Comparison of ENCODE assay signal across 9 mouse cellular contexts in the genomic region with DNA sequence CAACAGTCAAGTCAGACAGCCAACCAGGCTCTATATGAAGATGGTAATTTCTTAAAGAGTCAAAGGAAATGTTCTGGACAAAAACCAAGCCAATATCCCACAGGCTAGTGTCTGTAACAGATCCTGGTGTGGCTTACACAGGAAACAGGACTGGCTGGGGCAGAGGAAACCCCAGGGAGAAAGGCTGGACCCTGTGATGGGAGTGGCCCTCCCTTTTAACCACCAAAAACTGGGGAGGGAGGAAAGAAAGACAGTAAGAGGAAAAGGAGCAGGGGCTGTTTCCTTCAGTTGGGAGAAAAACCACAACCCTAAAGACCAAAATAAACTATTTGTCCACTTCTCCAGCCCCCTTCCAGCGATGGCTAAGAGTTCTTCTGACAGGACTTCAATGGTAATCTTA. TPM values are rescaled to one million over a fixed set of nuclear protein-coding genes. Genes with fewer than 3 reads are reported as not detected.
A peak's percentile ranks its signal among the peaks of the same experiment; 100 is the strongest.
DNase-seq lines count a peak whose midpoint lies in the region; ATAC-seq and TF ChIP-seq lines count a peak whose summit lies in the region.
"Had no signal": no experiment of that assay in that cellular context is flagged by ENCODE, and none has a peak within 500 bp of the region (broad histone marks: within the 10 kb centered on the region; RNA-seq: fewer than 3 reads in every experiment).

No protein-coding gene starts in this region.

- peak overlapping the region; percentile 63 for H3K27ac ChIP-seq in heart, adult 2 months
- H3K27ac ChIP-seq in macrophage, result peak overlapping the region; percentile 91

- H3K9me3 ChIP-seq in E14TG2a.4 (ENCODE audit: low read length), result no peaks in the 10 kb centered on the region

- no peak overlapping the region for H3K4me3 ChIP-seq in heart, adult 2 months
- H3K4me3 ChIP-seq in E14TG2a.4 (replicated peaks; ENCODE audit: low read length) (peak overlapping the region; percentile 73), macrophage (ENCODE audit: inconsistent target) (no peak overlapping the region)

- no peak overlapping the region for H3K9ac ChIP-seq in heart, adult 2 months (ENCODE audit: low read depth, low read length)

- peak; percentile 6 for ATAC-seq in granulocyte monocyte progenitor cell, adult 5-6 weeks (replicated peaks; ENCODE audit: poor library complexity, severe bottlenecking)

- TF ChIP-seq CTCF in heart, adult 2 months (IDR thresholded peaks at IDR 0.05), result no peak
- TF ChIP-seq CTCF in E14TG2a.4 (conservative IDR thresholded peaks at IDR 0.05; ENCODE audit: low read length), result no peak

- no peaks in the 10 kb centered on the region for H3K27me3 ChIP-seq in heart, adult 2 months (ENCODE audit: control insufficient read depth, insufficient read depth, low read length)
- no peaks in the 10 kb centered on the region for H3K27me3 ChIP-seq in E14TG2a.4 (ENCODE audit: insufficient read depth, low read length)

- DNase-seq in heart, adult 2 months, result no peak
- no peak for DNase-seq in heart, postnatal 4 days
- DNase-seq in ovary, postnatal 14 days (ENCODE audit: low spot score), result no peak
- no peak for DNase-seq in retina, embryonic 14.5 days (ENCODE audit: low spot score)
- no peak for DNase-seq in right cerebral cortex, postnatal 25 days
- DNase-seq: B cell, adult 2 months had no signal

- H3K4me1 ChIP-seq in heart, adult 2 months (ENCODE audit: control insufficient read depth, insufficient read depth, low read length), result peaks cover 38% of the 10 kb centered on the region
- H3K4me1 ChIP-seq in E14TG2a.4 (replicated peaks; ENCODE audit: low read depth, low read length), result peaks cover 98% of the 10 kb centered on the region

- 54% methylated on average over 1 of the region's 1 CpGs for WGBS in heart, adult 2 months
- WGBS in macrophage (ENCODE audit: missing documents), result 13% methylated on average over 1 of the region's 1 CpGs

- intact Hi-C loops in heart, adult 2 months (cut with DNase I), result no loop called here

- TF ChIP-seq EP300 in heart, adult 2 months (IDR thresholded peaks at IDR 0.05; ENCODE audit: insufficient read depth, low read depth, low read length), result 0 out of 2 replicates have a peak, but pooled peaks have one; percentile 19

- peaks cover 10% of the 10 kb centered on the region for H3K36me3 ChIP-seq in heart, adult 2 months (ENCODE audit: control insufficient read depth, insufficient read depth, low read length)
- H3K36me3 ChIP-seq in E14TG2a.4 (ENCODE audit: insufficient read depth, low read length) (no peaks in the 10 kb centered on the region), macrophage (ENCODE audit: inconsistent target) (no peaks in the 10 kb centered on the region)

- 0 out of 2 replicates have a peak, but pooled peaks cover 3% of the 10 kb centered on the region for H3K79me2 ChIP-seq in heart, adult 2 months (replicated peaks; ENCODE audit: control insufficient read depth, insufficient read depth, low read length)
- H3K79me2 ChIP-seq in macrophage (ENCODE audit: inconsistent target), result peaks cover 98% of the 10 kb centered on the region

- TF ChIP-seq POLR2A in heart, adult 2 months (IDR thresholded peaks at IDR 0.05; ENCODE audit: insufficient read depth, low read depth, low read length), result no peak

RNA-seq across cellular contexts. Expression of a gene that starts 11.5 kb away (rescaled TPM):
- total RNA-seq in heart, adult 2 months (2021), result 10 to 100 TPM; 11.8 to 18.6 TPM
- polyA plus RNA-seq in heart, adult 2 months (2012; rRNA removed), result 25.7 and 26.4 TPM in 2 replicates
- 10 to 100 TPM; 25.9 to 28.6 TPM for total RNA-seq in heart, postnatal 4 days (2021)
- 44.0 and 48.2 TPM in 2 replicates for total RNA-seq in granulocyte monocyte progenitor cell, adult 5-6 weeks (2014; fragmentation: Nextera tagmentation)
- total RNA-seq in granulocyte monocyte progenitor cell, adult 5-6 weeks (2017), result 37.8 and 40.1 TPM in 2 replicates
- total RNA-seq in macrophage (2018; cell fraction: chromatin; rRNA removed), result 10 to 100 TPM; 13.5 to 89.6 (median 60.6) TPM
- total RNA-seq in macrophage (2018; cell fraction: cytosol; rRNA removed), result 10 to 100 TPM; 26.7 to 98.5 (median 51.9) TPM
- 100 to 1,000 TPM in 4 of 26 experiments, 10 to 100 TPM in 22; 29.7 to 119 (median 77.9) TPM for total RNA-seq in macrophage (2018; cell fraction: nucleus; rRNA removed)
- 51.5 to 93.5 TPM (median 73.8 TPM) in 3 replicates for polyA plus RNA-seq in macrophage (2018)

RNA-seq across cellular contexts. Expression of a gene that starts 58.4 kb away (rescaled TPM):
- 10 to 100 TPM; 27.1 to 32.4 TPM for total RNA-seq in heart, adult 2 months (2021)
- polyA plus RNA-seq in heart, adult 2 months (2012; rRNA removed), result 13.5 and 16.6 TPM in 2 replicates
- 10 to 100 TPM; 15.3 to 17.3 TPM for total RNA-seq in heart, postnatal 4 days (2021)
- total RNA-seq in granulocyte monocyte progenitor cell, adult 5-6 weeks (2014; fragmentation: Nextera tagmentation), result 7.5 and 11.0 TPM in 2 replicates
- total RNA-seq in granulocyte monocyte progenitor cell, adult 5-6 weeks (2017), result 10.6 and 11.6 TPM in 2 replicates
- 10 to 100 TPM in 2 of 26 experiments, 1 to 10 TPM in 24; 1.2 to 11.1 (median 3.7) TPM for total RNA-seq in macrophage (2018; cell fraction: chromatin; rRNA removed)
- total RNA-seq in macrophage (2018; cell fraction: cytosol; rRNA removed), result 10 to 100 TPM; 12.5 to 33.7 (median 20.3) TPM
- 10 to 100 TPM in 15 of 26 experiments, 1 to 10 TPM in 11; 5.6 to 22.4 (median 11.0) TPM for total RNA-seq in macrophage (2018; cell fraction: nucleus; rRNA removed)
- polyA plus RNA-seq in macrophage (2018), result 20.9 to 32.3 TPM (median 29.6 TPM) in 3 replicates
